Mouse (Mus musculus) 416B (cell line): ENCODE measurements at regions not wholly inside any gene's neighbourhood (a gene's known extent, or its start where the extent isn't known, plus 50 kb on each side); places are given as distances from the start of the nearest gene placed in this dataset.

ENCODE experiments used
- DNase-seq: peaks from one replicate; pipeline ENCODE4 v3.0.0; 2011; ENCODE audit warnings: low read depth

GRCm38 (mm10) chr3:99716381-99716780 lies 168.8 kb upstream of the Spag17 start:
- no peak for DNase-seq

GRCm38 (mm10) chr3:99738093-99738803 lies 147.0 kb upstream of the Spag17 start:
- DNase-seq, result no peak

- DNase-seq, result no peak
Measured at GRCm38 (mm10) chr3:99739654-99740053, 145.6 kb upstream of the Spag17 start.

- DNase-seq, result no peak
Measured at GRCm38 (mm10) chr3:99741249-99742222, 143.7 kb upstream of the Spag17 start.

- no peak for DNase-seq
Measured at GRCm38 (mm10) chr3:99749725-99750124, 135.5 kb upstream of the Spag17 start.

GRCm38 (mm10) chr3:99778526-99778925 lies 106.7 kb upstream of the Spag17 start:
- DNase-seq, result no peak

- no peak for DNase-seq
Measured at GRCm38 (mm10) chr3:99785955-99786529, 99.2 kb upstream of the Spag17 start.

- no peak for DNase-seq
Measured at GRCm38 (mm10) chr3:99791316-99791715, 93.9 kb upstream of the Spag17 start.

- DNase-seq, result no peak
Measured at GRCm38 (mm10) chr3:99793622-99794021, 91.6 kb upstream of the Spag17 start.

- DNase-seq, result no peak
Measured at GRCm38 (mm10) chr3:99795835-99796234, 89.4 kb upstream of the Spag17 start.

- DNase-seq, result no peak
Measured at GRCm38 (mm10) chr3:99797791-99798190, 87.4 kb upstream of the Spag17 start.

- DNase-seq, result no peak
Measured at GRCm38 (mm10) chr3:99810532-99810931, 74.7 kb upstream of the Spag17 start.

GRCm38 (mm10) chr3:99811276-99811675 lies 73.9 kb upstream of the Spag17 start:
- no peak for DNase-seq

GRCm38 (mm10) chr3:99812836-99813235 lies 72.4 kb upstream of the Spag17 start:
- no peak for DNase-seq

GRCm38 (mm10) chr3:99815115-99815514 lies 70.1 kb upstream of the Spag17 start:
- DNase-seq, result no peak

GRCm38 (mm10) chr3:99817965-99818364 lies 67.2 kb upstream of the Spag17 start:
- DNase-seq, result no peak

- DNase-seq, result no peak
Measured at GRCm38 (mm10) chr3:99822735-99823134, 62.5 kb upstream of the Spag17 start.

GRCm38 (mm10) chr3:99823256-99823655 lies 62.0 kb upstream of the Spag17 start:
- DNase-seq, result no peak
